Mouse (Mus musculus): Measurements from ENCODE around the gene Fkbp8.

DNA sequence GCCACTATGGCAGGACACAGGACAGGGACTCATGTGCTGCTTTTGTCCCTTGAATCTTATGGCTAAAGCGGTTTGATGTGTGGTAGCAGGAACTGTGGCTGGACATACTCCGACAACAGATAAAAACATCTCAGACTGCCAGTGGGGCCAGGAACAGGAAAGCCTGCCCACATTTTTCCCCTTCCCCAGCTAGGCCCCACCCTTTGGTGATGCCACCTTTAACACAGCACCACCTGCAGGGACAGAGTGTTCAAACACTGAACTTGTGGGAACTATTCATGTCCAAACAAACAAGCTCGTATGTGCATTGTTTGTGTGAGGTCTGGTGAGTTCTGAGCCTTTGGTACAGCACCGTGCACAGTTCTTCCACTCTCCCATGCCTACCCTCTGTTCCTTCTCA, 30.8 kb downstream of the Fkbp8 start:
- TF ChIP-seq CTCF (IDR thresholded peaks at IDR 0.05; ENCODE audit: low read depth) (peak; percentile 59), EP300 (IDR thresholded peaks at IDR 0.05; ENCODE audit: low read depth) (no peak)
